Mouse (Mus musculus): ENCODE measurements around the gene Zmynd12. TPM values are rescaled to one million over a fixed set of nuclear protein-coding genes. Genes with fewer than 3 reads are reported as not detected.
A peak's percentile ranks its signal among the peaks of the same experiment; 100 is the strongest.

The Zmynd12 gene
- total RNA-seq (2021) (1 to 10 TPM; 3.0 to 3.3 TPM), polyA plus RNA-seq (2012; rRNA removed) (5.5 and 7.9 TPM in 2 replicates)
- long read RNA-seq, partial matches to known transcripts: 1 of 8 reads
- long read RNA-seq, other reads (novel, unspliced or antisense): 4 of 8 reads

DNA sequence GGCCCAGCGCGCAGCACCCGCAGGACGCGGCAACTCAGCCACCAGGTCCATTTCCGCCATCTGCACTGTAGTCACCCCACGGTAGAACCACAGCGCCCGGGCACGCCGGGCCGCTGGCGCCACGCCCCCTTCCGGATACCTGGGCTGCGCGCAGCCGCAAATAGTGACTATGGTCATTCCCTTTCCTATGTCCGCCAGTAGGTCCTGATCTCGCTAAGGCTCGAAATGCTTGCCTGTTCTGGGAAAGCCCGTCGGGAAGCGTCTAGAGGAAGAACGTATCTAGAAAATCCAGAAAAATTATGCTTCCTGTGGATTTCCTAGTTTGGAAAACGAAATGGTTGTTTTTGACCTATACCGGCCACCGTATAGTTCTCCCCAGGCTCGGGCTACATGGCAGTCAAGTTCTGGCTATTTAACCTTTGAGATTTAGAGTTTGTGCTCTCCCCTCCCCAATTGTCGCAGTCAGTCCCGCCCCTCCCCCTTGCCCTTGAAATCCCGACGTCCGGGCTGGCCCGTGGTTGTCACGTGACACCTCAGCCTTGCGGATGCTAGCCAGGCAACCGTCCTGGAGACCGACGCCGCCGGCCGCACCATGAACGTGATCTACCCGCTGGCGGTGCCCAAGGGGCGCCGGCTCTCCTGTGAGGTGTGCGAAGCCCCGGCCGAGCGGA, at the start of gene Zmynd12, which contains the start of gene Ppcs:
Zmynd12 (plus strand) TSS at position 521 of the 671 bp plus-strand sequence.
Ppcs (minus strand) TSS at position 127 of the 671 bp plus-strand sequence.
- DNase-seq: peak; percentile 96

DNA sequence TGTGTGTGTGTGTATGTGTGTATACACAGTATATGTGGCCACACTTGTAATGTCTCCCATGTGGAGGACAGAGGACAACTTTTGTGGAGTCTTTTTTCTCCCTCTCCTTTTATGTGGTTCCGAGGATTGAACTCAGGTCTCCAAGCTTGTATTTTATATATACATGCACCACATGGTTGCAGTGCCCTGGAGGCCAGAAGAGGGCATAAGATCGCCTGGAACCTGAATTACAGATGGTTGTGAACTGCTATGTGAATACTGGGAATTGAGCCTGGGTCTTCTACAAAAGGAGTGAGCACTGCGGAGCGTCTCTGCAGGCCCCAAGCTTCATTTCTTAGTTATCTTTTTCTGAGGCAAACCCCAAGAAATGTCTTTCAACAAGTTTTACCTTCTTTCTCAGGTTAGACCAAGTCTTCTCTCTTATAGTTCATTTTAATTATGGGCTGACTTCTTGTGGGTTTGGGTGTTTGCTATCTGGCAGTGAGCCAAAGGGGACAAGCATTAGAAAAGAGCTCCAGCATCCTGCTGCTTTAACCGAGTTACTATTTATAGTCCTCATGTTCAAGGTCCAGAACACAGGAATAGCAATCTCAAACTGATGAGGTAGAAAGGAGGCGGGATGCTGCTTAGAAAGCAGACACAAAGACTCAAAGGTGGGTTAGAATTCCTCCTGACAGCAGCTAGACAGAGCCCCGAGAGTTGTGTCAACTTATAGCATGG, 41.0 kb upstream of the Zmynd12 start:
- DNase-seq: no peak

GRCm38 (mm10) chr4:119389184-119389583, 33.4 kb upstream of the Zmynd12 start:
- no peak for DNase-seq

DNA sequence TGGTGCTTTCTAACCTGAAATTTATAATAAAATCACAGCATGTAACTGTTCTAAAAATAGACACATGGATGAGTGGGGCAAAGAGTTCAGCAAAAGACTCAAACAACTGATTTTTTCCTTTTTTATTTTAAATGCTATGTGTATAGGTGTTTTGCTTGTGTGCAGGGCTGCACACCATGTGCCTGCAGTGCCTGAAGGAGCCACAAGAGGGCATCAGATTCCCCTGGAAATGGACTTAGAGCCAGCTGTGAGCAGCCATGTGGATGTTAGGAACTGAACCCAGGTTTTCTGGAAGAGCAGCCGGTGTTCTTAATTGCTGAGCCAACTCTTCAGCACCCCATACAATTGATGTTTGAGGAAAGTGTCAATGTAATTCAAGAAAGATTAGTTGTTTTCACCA, 32.2 kb upstream of the Zmynd12 start:
- DNase-seq: no peak

DNA sequence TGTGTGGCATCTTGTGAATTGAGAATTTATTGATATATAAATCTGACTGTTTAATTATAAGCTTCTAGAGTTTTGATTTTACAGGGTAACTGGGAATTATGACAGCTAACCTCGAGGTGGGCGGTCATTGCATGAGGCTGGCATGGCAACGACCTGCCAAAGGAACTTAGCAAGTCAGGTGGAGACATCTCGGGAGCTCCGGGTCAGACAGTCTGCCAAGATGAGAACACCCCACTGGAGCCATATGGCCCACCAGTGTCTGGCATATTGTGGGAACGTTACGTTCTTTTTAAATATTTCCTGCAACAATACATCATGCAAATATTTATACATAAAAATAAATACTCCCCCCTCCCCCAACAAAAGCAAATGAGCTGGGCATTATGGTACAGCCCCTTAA, 23.9 kb upstream of the Zmynd12 start:
- DNase-seq: no peak

DNA sequence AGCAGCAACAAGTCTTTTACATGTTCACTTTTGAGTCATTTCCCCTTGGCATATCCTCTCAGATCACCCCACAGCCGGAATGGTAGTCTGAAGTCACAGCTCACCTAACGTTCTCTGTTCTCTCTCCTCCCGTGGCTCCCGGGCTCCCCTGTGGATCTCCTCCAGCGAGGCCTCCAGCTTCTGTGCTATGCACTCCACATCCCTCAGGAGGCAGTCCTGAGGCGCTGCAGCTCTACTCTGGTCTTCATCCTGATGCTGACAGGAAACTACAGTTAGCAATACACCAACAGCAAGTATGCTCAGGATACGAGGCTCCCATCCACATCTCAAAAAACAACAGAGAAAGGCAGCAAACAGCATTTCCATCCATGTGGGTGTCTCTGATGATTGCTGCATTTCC, 21.7 kb upstream of the Zmynd12 start:
- DNase-seq: no peak

DNA sequence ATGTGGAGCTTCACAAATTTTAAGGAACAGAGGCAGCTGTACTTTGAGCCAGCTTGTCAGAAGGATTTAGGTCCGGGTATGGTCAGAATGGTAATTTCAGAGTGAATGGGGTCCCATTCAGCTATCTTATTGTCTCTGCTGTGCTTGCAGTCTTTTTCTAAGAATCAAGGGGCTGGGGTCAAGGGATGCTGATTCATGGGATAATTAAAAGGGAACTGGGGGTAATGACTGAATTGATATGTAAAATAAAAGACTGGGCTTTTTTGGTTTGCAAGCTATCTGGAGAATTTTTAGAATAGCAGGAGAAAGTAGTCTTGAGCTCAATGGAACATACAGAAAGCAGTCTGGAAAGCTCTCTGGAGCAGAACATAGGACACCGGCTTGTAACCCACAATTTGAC, 19.2 kb upstream of the Zmynd12 start:
- no peak for DNase-seq

- DNase-seq: no peak
These were observed 10.6 kb upstream of the Zmynd12 start for GRCm38 (mm10) chr4:119411877-119412650.

- no peak for DNase-seq
These were observed 9.8 kb upstream of the Zmynd12 start for GRCm38 (mm10) chr4:119412791-119413190.

DNA sequence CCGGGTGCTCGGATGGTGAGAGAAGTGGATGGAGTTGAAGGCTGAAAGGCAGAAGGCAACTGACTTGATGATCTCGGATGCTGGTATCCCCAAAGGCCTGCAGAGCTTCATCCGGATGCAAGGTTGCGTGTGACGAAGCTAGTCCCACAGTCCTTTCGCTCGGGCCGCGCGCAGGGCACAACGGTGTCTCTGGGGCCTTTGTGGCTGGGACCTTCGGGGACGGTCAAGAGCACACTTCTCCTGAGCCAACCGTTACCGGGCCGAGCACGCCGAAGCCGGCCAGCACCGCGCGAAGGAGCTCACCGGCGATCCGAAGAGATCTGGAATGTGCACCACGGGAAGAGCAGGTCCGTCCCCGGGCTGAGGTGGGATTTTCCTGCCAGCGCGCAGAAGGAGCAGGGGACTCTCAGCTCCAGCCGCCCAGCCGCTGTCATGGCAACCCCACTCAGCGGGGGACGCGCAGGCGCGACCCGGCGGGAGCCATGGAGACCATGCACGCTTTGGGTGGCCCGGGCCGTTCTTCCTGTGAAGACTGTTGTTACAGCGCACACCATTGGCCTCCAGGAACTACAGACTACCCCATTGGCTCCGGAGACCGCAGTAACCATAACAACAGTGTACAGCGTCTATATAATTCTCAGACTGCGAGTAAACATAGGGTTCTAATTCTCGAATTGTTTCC, 7.4 kb upstream of the Zmynd12 start, which contains the start of gene Ccdc30:
Ccdc30 (minus strand) TSS at position 450 of the 682 bp plus-strand sequence.
- peak; percentile 97 for DNase-seq

DNA sequence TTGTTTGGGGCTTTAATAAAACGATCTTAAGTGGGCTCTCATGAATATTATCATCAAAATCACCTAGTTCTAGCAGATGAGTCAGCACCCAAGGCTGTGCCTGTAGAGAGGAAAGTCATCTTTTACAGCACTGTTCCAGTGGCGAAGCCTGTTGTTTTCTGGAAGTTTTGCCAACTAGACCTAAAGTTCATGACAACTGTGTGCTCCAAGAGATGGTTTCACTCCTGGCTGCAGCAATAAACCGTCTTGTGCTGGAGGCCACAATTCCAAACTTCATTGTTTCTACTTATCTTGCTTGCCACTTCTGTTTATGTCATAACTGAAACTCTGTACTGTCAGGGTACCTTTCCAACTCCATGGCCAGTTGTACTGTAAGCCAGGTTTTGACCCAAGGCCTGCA, 5.3 kb upstream of the Zmynd12 start:
- peak; percentile 58 for DNase-seq

GRCm38 (mm10) chr4:119417894-119418293, 4.7 kb upstream of the Zmynd12 start:
- no peak for DNase-seq

DNA sequence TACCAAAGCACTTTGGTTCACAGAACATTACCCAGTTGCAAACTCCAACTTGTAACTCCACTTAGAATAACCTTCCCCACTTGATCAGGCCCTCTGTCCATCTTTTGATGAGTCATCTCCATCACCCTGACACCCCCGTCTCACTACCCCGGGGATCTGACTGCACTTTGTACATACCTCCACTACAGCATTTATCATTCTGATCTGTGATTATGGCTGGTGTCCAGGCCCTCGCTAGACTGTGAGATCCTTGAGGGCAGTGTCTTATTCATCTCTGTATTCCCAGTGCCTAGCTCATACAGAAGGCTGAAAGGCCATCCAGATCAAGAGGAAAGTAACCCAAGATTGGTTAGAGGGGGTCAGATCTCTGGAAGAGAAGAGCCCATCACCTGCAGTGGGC, 1.4 kb upstream of the Zmynd12 start:
- peak; percentile 61 for DNase-seq

DNA sequence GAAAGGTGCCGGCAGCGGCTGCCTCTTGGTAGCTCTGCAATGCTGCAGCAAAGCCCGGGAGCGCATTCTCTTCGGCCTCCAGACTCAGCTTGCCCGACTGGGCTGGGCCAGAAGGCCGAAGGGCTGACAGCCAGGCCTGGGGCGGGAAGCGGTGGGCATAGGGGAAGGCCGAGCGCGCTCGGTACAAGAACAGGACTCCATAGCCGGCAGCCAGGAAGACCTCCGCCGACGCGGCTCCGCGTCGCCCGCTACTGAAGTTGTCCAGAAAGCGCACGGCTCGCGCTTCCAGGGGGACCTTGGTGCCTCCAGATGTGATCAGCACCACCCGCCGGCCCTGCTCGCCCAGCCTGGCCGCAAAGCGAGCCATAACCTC, 707 bp upstream of the Zmynd12 start:
- DNase-seq: no peak

- no peak for DNase-seq
These were observed 2.5 kb downstream of the Zmynd12 start for GRCm38 (mm10) chr4:119425077-119425476.

GRCm38 (mm10) chr4:119425601-119426000, 3.0 kb downstream of the Zmynd12 start:
- no peak for DNase-seq

DNA sequence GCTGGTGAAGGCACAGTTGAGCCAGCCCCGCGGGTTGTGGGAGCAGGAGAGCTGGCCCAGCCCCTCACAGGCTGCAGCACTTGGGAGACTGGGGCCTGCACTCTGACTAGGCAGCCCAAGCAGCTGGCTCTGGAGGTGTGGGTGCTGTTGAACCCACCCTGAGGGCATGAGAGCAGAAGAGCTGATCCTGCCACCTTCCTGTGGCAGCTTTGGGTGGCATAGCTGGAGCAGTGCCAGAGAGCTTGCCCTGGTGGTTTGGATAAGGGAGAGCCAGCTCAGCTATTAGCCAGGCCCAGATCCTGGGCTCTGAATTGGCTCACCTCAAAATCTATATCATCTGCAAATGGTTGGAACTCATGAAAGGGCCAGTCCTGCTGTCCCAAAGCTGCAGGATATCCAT, 5.1 kb downstream of the Zmynd12 start:
- DNase-seq: peak; percentile 51

DNA sequence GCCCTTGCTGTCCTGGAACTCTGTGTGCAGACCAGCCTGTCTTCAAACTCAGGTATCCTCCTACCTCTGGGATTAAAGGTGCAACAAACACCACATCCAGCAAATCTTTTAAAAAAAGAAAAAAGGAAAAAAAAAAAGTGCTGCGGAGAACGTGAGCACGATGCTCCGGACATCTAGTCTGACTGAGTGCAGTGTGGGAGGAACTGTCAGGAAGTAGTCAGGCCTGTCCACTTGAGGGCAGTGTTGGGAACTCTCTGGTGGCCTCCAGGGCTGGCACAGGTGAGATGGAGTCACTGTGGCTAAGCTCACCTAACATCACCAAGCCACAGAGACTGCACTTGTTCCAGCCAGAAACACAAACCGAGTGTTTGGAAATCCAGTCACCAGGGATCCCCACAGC, 8.1 kb downstream of the Zmynd12 start:
- DNase-seq: peak; percentile 61

DNA sequence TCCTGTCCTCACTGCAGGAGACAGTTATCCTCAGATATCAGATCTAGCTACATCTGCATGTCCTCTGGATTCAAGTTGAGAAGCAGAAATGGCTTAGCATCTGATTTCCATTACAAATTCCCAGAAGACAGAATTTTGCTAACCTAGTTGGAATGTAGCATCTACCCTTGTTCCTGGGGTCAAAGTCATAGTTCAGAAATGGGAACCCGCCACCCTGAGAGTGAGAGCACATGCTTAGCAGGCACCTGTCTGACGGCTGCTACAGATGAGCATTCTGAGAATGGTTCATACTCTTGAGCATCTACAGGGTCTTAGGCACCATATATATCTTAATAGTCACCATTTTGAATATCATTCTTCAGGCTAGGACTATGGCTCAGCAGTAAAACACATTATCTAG, 15.3 kb downstream of the Zmynd12 start:
- no peak for DNase-seq

DNA sequence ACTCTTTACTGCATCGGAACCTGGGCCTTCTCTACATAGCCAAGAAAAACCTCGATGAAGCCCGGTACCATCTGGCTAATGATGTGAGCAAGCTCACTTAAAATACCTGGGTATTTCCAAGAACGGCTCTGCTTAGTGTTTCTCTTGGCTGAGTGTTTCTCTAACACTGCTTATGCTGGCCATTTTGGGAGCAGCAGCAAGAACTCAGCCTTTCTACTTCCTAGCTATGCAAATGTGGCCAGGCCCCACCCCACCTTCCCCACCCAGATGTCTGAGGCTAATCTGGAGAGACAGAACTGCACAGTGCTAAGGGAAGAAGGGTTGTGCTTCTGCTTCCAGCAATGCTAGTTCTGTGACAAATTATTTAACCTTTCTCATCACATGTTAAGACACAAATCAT, 19.2 kb downstream of the Zmynd12 start:
- DNase-seq: no peak

DNA sequence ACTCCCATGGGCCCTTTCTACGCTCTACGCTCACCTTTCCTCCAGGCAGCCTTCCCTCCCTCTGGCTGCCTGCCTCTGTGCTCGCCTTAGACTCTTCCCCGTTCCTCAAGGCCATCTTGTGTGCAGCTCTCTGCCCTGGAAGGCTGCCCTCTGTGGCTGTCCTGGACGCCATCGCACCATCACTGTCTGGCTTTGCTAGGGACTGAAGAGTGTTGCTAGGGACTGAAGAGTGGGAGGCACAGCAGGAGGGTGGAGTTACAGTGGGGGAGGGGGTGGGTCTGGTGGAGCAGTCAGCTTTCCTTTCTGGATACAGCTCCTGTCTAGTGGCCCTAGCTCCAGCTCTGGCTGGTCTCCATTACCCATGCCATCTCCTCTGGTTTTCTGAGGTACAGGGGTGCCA, 19.9 kb downstream of the Zmynd12 start:
- peak; percentile 50 for DNase-seq

DNA sequence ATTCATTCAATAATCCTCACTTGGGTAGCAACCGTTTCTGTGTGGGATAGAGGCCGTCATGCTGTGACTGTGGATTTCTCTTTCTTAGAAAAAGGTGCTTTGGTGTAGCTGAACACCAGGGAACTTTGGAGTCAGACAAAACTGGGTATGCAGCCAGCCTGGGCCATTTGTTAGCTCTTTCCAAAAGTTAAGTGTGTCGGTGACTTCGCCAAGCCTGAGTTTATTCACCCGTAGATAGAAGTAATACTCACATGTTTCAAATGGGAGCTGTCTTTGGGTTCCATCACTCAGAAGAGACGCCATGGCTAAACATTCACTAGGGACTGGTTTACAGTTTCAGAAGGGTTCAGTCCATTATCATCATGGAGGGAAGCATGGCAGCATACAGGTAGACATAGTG, 24.6 kb downstream of the Zmynd12 start:
- DNase-seq: no peak

All from adrenal gland, adult 2 months (tissue).